Mouse (Mus musculus) forebrain, embryonic 10.5 days (tissue): ENCODE results near the gene Hs6st3. TPM values are rescaled to one million over a fixed set of nuclear protein-coding genes. Genes with fewer than 3 reads are reported as not detected.

ENCODE experiments used
- DNase-seq: peaks from one replicate; pipeline ENCODE4 v3.0.0-alpha.2; 2017; ENCODE audit warnings: low spot score; ENCODE audit errors: extremely low spot score
- H3K27ac ChIP-seq: fragments of 300-500 bp; sonication (generic); 2 replicates; pipeline ENCODE4 v1.5.1; 2016; ENCODE audit warnings: mild to moderate bottlenecking
- H3K27me3 ChIP-seq: fragments of 300-500 bp; sonication (generic); 2 replicates; pipeline ENCODE4 v1.6.1; 2016; ENCODE audit warnings: mild to moderate bottlenecking; ENCODE audit not compliant: poor library complexity, severe bottlenecking
- H3K36me3 ChIP-seq: fragments of 300-500 bp; sonication (generic); replicated peaks from 2 replicates; pipeline ENCODE4 v1.6.1; 2016; ENCODE audit warnings: mild to moderate bottlenecking, moderate library complexity
- H3K4me1 ChIP-seq: fragments of 300-500 bp; sonication (generic); 2 replicates; pipeline ENCODE4 v1.6.1; 2016
- H3K4me3 ChIP-seq: fragments of 300-500 bp; sonication (generic); 2 replicates; pipeline ENCODE4 v1.5.1; 2016; ENCODE audit warnings: mild to moderate bottlenecking, moderate library complexity
- H3K9me3 ChIP-seq: fragments of 300-500 bp; sonication (generic); 2 replicates; pipeline ENCODE4 v1.6.1; 2016; ENCODE audit warnings: mild to moderate bottlenecking, moderate library complexity
- WGBS: fragments of 180-500 bp; shearing (Covaris S2); methylation state at CpG from one replicate; pipeline ENCODE4 v1.1.7; 2016; 5-methylcytosine and 5-hydroxymethylcytosine counted together
- polyA plus RNA-seq: library from polyadenylated mRNA; unstranded; fragments of >200 nt; fragmentation: Nextera tagmentation; extraction: Ambion mirVana; gene quantifications from 2 replicates; pipeline ENCODE4 v1.2.1, GENCODE M21; 2016

Gene Hs6st3
- polyA plus RNA-seq, 1 experiment from 2014 or later = not detected

GRCm38 (mm10) chr14:119138786-119139100 lies 602 bp downstream of the Hs6st3 start:
- Histone ChIP-seq H3K36me3 (no peaks in the 10 kb centered on the region), H3K9me3 (no peaks in the 10 kb centered on the region), H3K4me1 (peaks cover 23% of the 10 kb centered on the region), H3K4me3 (peak overlapping the region; percentile 70), H3K27me3 (peaks cover 86% of the 10 kb centered on the region), H3K27ac (no peak overlapping the region)
- peak; percentile 37 for DNase-seq
- 3% methylated on average over 20 of the region's 20 CpGs for WGBS

GRCm38 (mm10) chr14:119139381-119139950 lies 1.3 kb downstream of the Hs6st3 start:
- H3K4me3 ChIP-seq = peak overlapping the region; percentile 70; the same call in 1 of the 2 replicates
- H3K4me1 ChIP-seq = peaks cover 23% of the 10 kb centered on the region
- DNase-seq = no peak
- 39% methylated on average over 9 of the region's 9 CpGs for WGBS
- H3K36me3 ChIP-seq = no peaks in the 10 kb centered on the region
- no peak overlapping the region for H3K27ac ChIP-seq
- peaks cover 80% of the 10 kb centered on the region for H3K27me3 ChIP-seq
- no peaks in the 10 kb centered on the region for H3K9me3 ChIP-seq

- 77% methylated on average over 2 of the region's 2 CpGs for WGBS
- no peaks in the 10 kb centered on the region for H3K4me1 ChIP-seq
- DNase-seq = no peak
- H3K27ac ChIP-seq = no peak overlapping the region
- H3K36me3 ChIP-seq = no peaks in the 10 kb centered on the region
- H3K4me3 ChIP-seq = no peak overlapping the region
- no peaks in the 10 kb centered on the region for H3K27me3 ChIP-seq
- H3K9me3 ChIP-seq = peaks cover 15% of the 10 kb centered on the region
Measured at GRCm38 (mm10) chr14:119153088-119153487, 14.9 kb downstream of the Hs6st3 start.

- WGBS = 88% methylated on average over 9 of the region's 9 CpGs
- no peak for DNase-seq
- Histone ChIP-seq H3K9me3 (no peaks in the 10 kb centered on the region), H3K36me3 (no peaks in the 10 kb centered on the region), H3K27me3 (no peaks in the 10 kb centered on the region), H3K4me1 (peaks cover 3% of the 10 kb centered on the region; the same call in 1 of the 2 replicates), H3K27ac (no peak overlapping the region), H3K4me3 (no peak overlapping the region)
Measured at GRCm38 (mm10) chr14:119193905-119194304, 55.8 kb downstream of the Hs6st3 start.

- Histone ChIP-seq H3K27me3 (no peaks in the 10 kb centered on the region), H3K4me1 (no peaks in the 10 kb centered on the region)
- WGBS = 90% methylated on average over 7 of the region's 7 CpGs
Measured at GRCm38 (mm10) chr14:119203508-119203907, 65.4 kb downstream of the Hs6st3 start.

GRCm38 (mm10) chr14:119215576-119216309 lies 77.6 kb downstream of the Hs6st3 start:
- 84% methylated on average over 13 of the region's 13 CpGs for WGBS
- no peaks in the 10 kb centered on the region for H3K36me3 ChIP-seq
- H3K4me3 ChIP-seq = no peak overlapping the region
- no peak for DNase-seq
- H3K27me3 ChIP-seq = no peaks in the 10 kb centered on the region
- no peak overlapping the region for H3K27ac ChIP-seq
- no peaks in the 10 kb centered on the region for H3K9me3 ChIP-seq
- H3K4me1 ChIP-seq = no peaks in the 10 kb centered on the region

More at GRCm38 (mm10) chr14:119203508-119203907, 65.4 kb downstream of the Hs6st3 start:
- H3K4me3 ChIP-seq = no peak overlapping the region
- H3K9me3 ChIP-seq = no peaks in the 10 kb centered on the region
- no peak for DNase-seq
- no peak overlapping the region for H3K27ac ChIP-seq
- no peaks in the 10 kb centered on the region for H3K36me3 ChIP-seq

GRCm38 (mm10) chr14:119227709-119228338 lies 89.7 kb downstream of the Hs6st3 start:
- Histone ChIP-seq H3K27ac (no peak overlapping the region), H3K4me1 (no peaks in the 10 kb centered on the region), H3K36me3 (no peaks in the 10 kb centered on the region), H3K4me3 (no peak overlapping the region), H3K9me3 (no peaks in the 10 kb centered on the region), H3K27me3 (no peaks in the 10 kb centered on the region)
- DNase-seq = no peak
- WGBS = 93% methylated on average over 3 of the region's 3 CpGs

GRCm38 (mm10) chr14:119233598-119233997 lies 95.5 kb downstream of the Hs6st3 start:
- Histone ChIP-seq H3K27ac (no peak overlapping the region), H3K36me3 (no peaks in the 10 kb centered on the region), H3K4me1 (no peaks in the 10 kb centered on the region), H3K27me3 (no peaks in the 10 kb centered on the region), H3K9me3 (no peaks in the 10 kb centered on the region; the same call in 1 of the 2 replicates), H3K4me3 (no peak overlapping the region)
- DNase-seq = no peak
- WGBS = 89% methylated on average over 2 of the region's 2 CpGs

GRCm38 (mm10) chr14:119247131-119247530 lies 109.0 kb downstream of the Hs6st3 start:
- Histone ChIP-seq H3K27me3 (no peaks in the 10 kb centered on the region), H3K9me3 (peaks cover 2% of the 10 kb centered on the region; the same call in 1 of the 2 replicates), H3K4me3 (no peak overlapping the region), H3K4me1 (no peaks in the 10 kb centered on the region), H3K27ac (no peak overlapping the region), H3K36me3 (no peaks in the 10 kb centered on the region)
- DNase-seq = no peak
- 92% methylated on average over 6 of the region's 6 CpGs for WGBS

- 85% methylated on average over 16 of the region's 16 CpGs for WGBS
- DNase-seq = no peak
- no peaks in the 10 kb centered on the region for H3K36me3 ChIP-seq
- no peak overlapping the region for H3K27ac ChIP-seq
- no peak overlapping the region for H3K4me3 ChIP-seq
- no peaks in the 10 kb centered on the region for H3K27me3 ChIP-seq
- H3K4me1 ChIP-seq = no peaks in the 10 kb centered on the region
- H3K9me3 ChIP-seq = peaks cover 2% of the 10 kb centered on the region; the same call in 1 of the 2 replicates
Measured at GRCm38 (mm10) chr14:119248001-119248607, 110.0 kb downstream of the Hs6st3 start.

- H3K27me3 ChIP-seq = no peaks in the 10 kb centered on the region
- no peak for DNase-seq
- no peaks in the 10 kb centered on the region for H3K36me3 ChIP-seq
- 87% methylated on average over 10 of the region's 10 CpGs for WGBS
- no peaks in the 10 kb centered on the region for H3K4me1 ChIP-seq
- H3K27ac ChIP-seq = no peak overlapping the region
- no peaks in the 10 kb centered on the region for H3K9me3 ChIP-seq
- H3K4me3 ChIP-seq = no peak overlapping the region
Measured at GRCm38 (mm10) chr14:119250353-119250752, 112.2 kb downstream of the Hs6st3 start.

GRCm38 (mm10) chr14:119255396-119255795 lies 117.3 kb downstream of the Hs6st3 start:
- Histone ChIP-seq H3K4me1 (no peaks in the 10 kb centered on the region), H3K9me3 (no peaks in the 10 kb centered on the region), H3K27me3 (no peaks in the 10 kb centered on the region), H3K27ac (no peak overlapping the region), H3K4me3 (no peak overlapping the region), H3K36me3 (no peaks in the 10 kb centered on the region)
- WGBS = 83% methylated on average over 3 of the region's 3 CpGs
- DNase-seq = no peak

- no peak for DNase-seq
- Histone ChIP-seq H3K36me3 (no peaks in the 10 kb centered on the region), H3K27ac (no peak overlapping the region), H3K4me3 (no peak overlapping the region), H3K4me1 (no peaks in the 10 kb centered on the region), H3K9me3 (no peaks in the 10 kb centered on the region), H3K27me3 (no peaks in the 10 kb centered on the region)
- 89% methylated on average over 7 of the region's 7 CpGs for WGBS
Measured at GRCm38 (mm10) chr14:119257072-119257471, 118.9 kb downstream of the Hs6st3 start.
